In genomic region chr4:99206356-99206755, GRCm38 (mm10) we compare ENCODE assay signal across 14 mouse cellular contexts.
"Had no signal": no experiment of that assay in that cellular context is flagged by ENCODE, and none has a peak within 500 bp of the region (broad histone marks: within the 10 kb centered on the region; RNA-seq: fewer than 3 reads in every experiment).

No protein-coding gene starts in this region.

- H3K27me3 ChIP-seq: neural tube, embryonic 15.5 days had no signal

- H3K27ac ChIP-seq: liver, embryonic 14.5 days; midbrain, embryonic 10.5 days; neural tube, embryonic 15.5 days had no signal

- H3K36me3 ChIP-seq: midbrain, embryonic 10.5 days; neural tube, embryonic 15.5 days had no signal

- H3K9ac ChIP-seq: liver, embryonic 14.5 days; neural tube, embryonic 15.5 days had no signal

- ATAC-seq: lung, postnatal 0 days had no signal

- H3K4me1 ChIP-seq: neural tube, embryonic 15.5 days had no signal

- H3K4me3 ChIP-seq: midbrain, embryonic 10.5 days; myocyte; neural tube, embryonic 15.5 days had no signal

- H3K4me2 ChIP-seq: neural tube, embryonic 15.5 days had no signal

- DNase-seq: kidney, adult 8-10 months; kidney, postnatal 25 days; liver; lung, adult 2 months; lung, postnatal 36 days; midbrain, embryonic 14.5 days; right cerebral cortex, postnatal 14 days; thymus, adult 2 months; thymus, postnatal 25 days had no signal

- H3K9me3 ChIP-seq: midbrain, embryonic 10.5 days; neural tube, embryonic 15.5 days had no signal
